Mouse (Mus musculus) hindlimb bud, embryonic 11.5 days (tissue): ENCODE measurements at regions not wholly inside any gene's neighbourhood (a gene's known extent, or its start where the extent isn't known, plus 50 kb on each side); places are given as distances from the start of the nearest gene placed in this dataset.

ENCODE experiments used
- DNase-seq: peaks from one replicate; pipeline ENCODE4 v3.0.0-alpha.2; 2012; ENCODE audit warnings: low read depth, low spot score; ENCODE audit errors: extremely low spot score

GRCm38 (mm10) chr13:116243272-116243784 is 66.2 kb downstream of the Isl1 start:
- DNase-seq, result no peak

- no peak for DNase-seq
Measured at GRCm38 (mm10) chr13:116215101-116215500, 94.4 kb downstream of the Isl1 start.

- DNase-seq, result no peak
Measured at GRCm38 (mm10) chr13:116213843-116214829, 95.4 kb downstream of the Isl1 start.

- peak; percentile 44 for DNase-seq
Measured at GRCm38 (mm10) chr13:116201177-116201920, 108.1 kb downstream of the Isl1 start.

GRCm38 (mm10) chr13:116187059-116187458 is 122.4 kb downstream of the Isl1 start:
- DNase-seq, result no peak

GRCm38 (mm10) chr13:116177781-116178180 is 131.7 kb downstream of the Isl1 start:
- no peak for DNase-seq

- no peak for DNase-seq
Measured at GRCm38 (mm10) chr13:116174976-116175375, 134.5 kb downstream of the Isl1 start.

GRCm38 (mm10) chr13:116173866-116174265 is 135.6 kb downstream of the Isl1 start:
- DNase-seq, result no peak

- DNase-seq, result peak; percentile 70
Measured at GRCm38 (mm10) chr13:116143022-116143421, 166.5 kb downstream of the Isl1 start.

GRCm38 (mm10) chr13:116118664-116119063 is 190.8 kb downstream of the Isl1 start:
- no peak for DNase-seq

GRCm38 (mm10) chr13:116111032-116111808 is 198.3 kb downstream of the Isl1 start:
- DNase-seq, result no peak

GRCm38 (mm10) chr13:116110578-116110977 is 198.9 kb downstream of the Isl1 start:
- DNase-seq, result no peak

GRCm38 (mm10) chr13:116087541-116088308 is 221.8 kb downstream of the Isl1 start:
- no peak for DNase-seq

GRCm38 (mm10) chr13:116087140-116087539 is 222.3 kb downstream of the Isl1 start:
- DNase-seq, result no peak

- no peak for DNase-seq
Measured at GRCm38 (mm10) chr13:116056976-116057647, 252.4 kb downstream of the Isl1 start.

GRCm38 (mm10) chr13:116056112-116056652 is 253.3 kb downstream of the Isl1 start:
- DNase-seq, result no peak

- no peak for DNase-seq
Measured at GRCm38 (mm10) chr13:116036166-116036565, 273.3 kb downstream of the Isl1 start.

- no peak for DNase-seq
Measured at GRCm38 (mm10) chr13:116030152-116030720, 279.3 kb downstream of the Isl1 start.

GRCm38 (mm10) chr13:116028583-116028982 is 280.9 kb downstream of the Isl1 start:
- DNase-seq, result no peak
